Mouse (Mus musculus): ENCODE data around the gene Tubb5. TPM values are rescaled to one million over a fixed set of nuclear protein-coding genes. Genes with fewer than 3 reads are reported as not detected.
A peak's percentile ranks its signal among the peaks of the same experiment; 100 is the strongest.

The Tubb5 gene
- polyA plus RNA-seq, 1 experiment from 2014 or later, result 1,832 TPM

- H3K4me1 ChIP-seq (replicated peaks), result peaks cover 51% of the 10 kb centered on the region
- ATAC-seq, result no peak
- no peaks in the 10 kb centered on the region for H3K27me3 ChIP-seq
- WGBS, result 76% methylated on average over 26 of the region's 26 CpGs
- peak overlapping the region; percentile 99 for H3K9ac ChIP-seq (replicated peaks)
- H3K4me2 ChIP-seq (replicated peaks), result peak overlapping the region; percentile 86
- no peaks in the 10 kb centered on the region for H3K9me3 ChIP-seq
- peak overlapping the region; percentile 94 for H3K4me3 ChIP-seq (replicated peaks)
- peaks cover 48% of the 10 kb centered on the region for H3K36me3 ChIP-seq
- peak overlapping the region; percentile 41; the same call in 1 of the 2 replicates for H3K27ac ChIP-seq
These were observed 2.5 kb downstream of the Tubb5 start for GRCm38 (mm10) chr17:35835424-35836140.

- H3K36me3 ChIP-seq, result peaks cover 51% of the 10 kb centered on the region
- no peaks in the 10 kb centered on the region for H3K9me3 ChIP-seq
- peak overlapping the region; percentile 86 for H3K4me2 ChIP-seq (replicated peaks)
- ATAC-seq, result no peak
- no peaks in the 10 kb centered on the region for H3K27me3 ChIP-seq
- peak overlapping the region; percentile 94 for H3K4me3 ChIP-seq (replicated peaks)
- peak overlapping the region; percentile 25; the same call in 1 of the 2 replicates for H3K27ac ChIP-seq
- WGBS, result 79% methylated on average over 26 of the region's 26 CpGs
- peaks cover 50% of the 10 kb centered on the region for H3K4me1 ChIP-seq (replicated peaks)
- peak overlapping the region; percentile 99 for H3K9ac ChIP-seq (replicated peaks)
These were observed 3.2 kb downstream of the Tubb5 start for GRCm38 (mm10) chr17:35834696-35835422.

GRCm38 (mm10) chr17:35833894-35834293 is 4.2 kb downstream of the Tubb5 start:
- 64% methylated on average over 5 of the region's 5 CpGs for WGBS
- Histone ChIP-seq H3K4me2 (replicated peaks) (peak overlapping the region; percentile 86), H3K27me3 (no peaks in the 10 kb centered on the region), H3K4me1 (replicated peaks) (peaks cover 47% of the 10 kb centered on the region), H3K4me3 (replicated peaks) (peak overlapping the region; percentile 22), H3K36me3 (peaks cover 51% of the 10 kb centered on the region), H3K27ac (0 out of 2 replicates have a peak overlapping the region, but pooled peaks have one; percentile 32), H3K9ac (replicated peaks) (peak overlapping the region; percentile 55), H3K9me3 (no peaks in the 10 kb centered on the region)
- no peak for ATAC-seq

DNA sequence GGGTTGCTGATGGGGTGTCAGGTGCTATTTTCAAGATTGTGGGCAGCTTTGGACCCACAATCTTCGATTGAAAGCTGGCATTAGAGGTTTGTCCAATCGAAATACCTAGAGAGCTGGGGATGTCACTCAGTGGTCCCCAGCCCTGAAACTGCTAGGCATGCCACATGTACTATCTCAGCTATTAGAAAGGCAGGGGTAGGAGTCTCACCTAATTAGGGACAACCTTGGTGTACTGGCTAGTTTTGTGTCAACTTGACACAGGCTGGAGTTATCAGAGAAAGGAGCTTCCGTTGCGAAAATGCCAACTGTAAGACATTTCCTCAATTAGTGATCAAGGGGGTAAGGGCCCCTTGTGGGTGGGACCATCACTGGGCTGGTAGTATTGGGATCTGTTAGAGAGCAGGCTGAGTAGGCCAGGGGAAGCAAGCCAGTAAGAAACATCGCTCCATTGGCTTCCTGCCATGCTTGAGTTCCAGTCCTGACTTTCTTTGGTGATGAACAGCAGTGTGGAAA is 4.8 kb downstream of the Tubb5 start:
- H3K4me3 ChIP-seq (replicated peaks), result 0 out of 2 replicates have a peak overlapping the region, but pooled peaks have one; percentile 3
- no peak overlapping the region for H3K4me2 ChIP-seq (replicated peaks)
- no peaks in the 10 kb centered on the region for H3K9me3 ChIP-seq
- no peak for ATAC-seq
- no peak overlapping the region for H3K9ac ChIP-seq (replicated peaks)
- 0 out of 2 replicates have a peak overlapping the region, but pooled peaks have one; percentile 16 for H3K27ac ChIP-seq
- H3K4me1 ChIP-seq (replicated peaks), result peaks cover 42% of the 10 kb centered on the region
- WGBS, result 32% methylated on average over 5 of the region's 5 CpGs
- peaks cover 51% of the 10 kb centered on the region for H3K36me3 ChIP-seq
- no peaks in the 10 kb centered on the region for H3K27me3 ChIP-seq

- no peaks in the 10 kb centered on the region for H3K27me3 ChIP-seq
These were observed 5.5 kb downstream of the Tubb5 start for GRCm38 (mm10) chr17:35832400-35833238.

DNA sequence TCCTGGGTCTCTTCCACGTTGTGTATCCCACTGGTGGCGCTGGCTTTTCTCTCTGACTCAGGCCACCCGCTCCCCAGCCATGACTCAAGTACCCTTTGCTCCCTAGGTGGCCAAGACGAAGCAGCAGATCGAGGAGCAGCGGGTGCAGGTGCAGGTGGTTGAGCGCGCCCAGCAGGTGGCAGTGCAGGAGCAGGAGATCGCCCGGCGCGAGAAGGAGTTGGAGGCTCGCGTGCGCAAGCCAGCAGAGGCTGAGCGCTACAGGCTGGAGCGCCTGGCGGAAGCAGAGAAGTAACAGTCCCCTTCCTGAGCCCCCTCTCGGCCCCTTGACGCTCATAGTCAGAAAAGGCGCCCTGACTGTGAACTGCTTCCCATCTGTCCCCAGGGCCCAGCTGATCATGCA is 8.4 kb downstream of the Tubb5 start:
- Histone ChIP-seq H3K9ac (replicated peaks) (no peak overlapping the region), H3K27ac (no peak overlapping the region), H3K9me3 (no peaks in the 10 kb centered on the region), H3K4me1 (replicated peaks) (peaks cover 27% of the 10 kb centered on the region), H3K4me3 (replicated peaks) (peak overlapping the region; percentile 2; the same call in 1 of the 2 replicates), H3K4me2 (replicated peaks) (peak overlapping the region; percentile 15; the same call in 1 of the 2 replicates), H3K36me3 (peaks cover 59% of the 10 kb centered on the region), H3K27me3 (no peaks in the 10 kb centered on the region)
- ATAC-seq, result peak; percentile 75
- WGBS, result 1% methylated on average over 21 of the region's 21 CpGs

More at GRCm38 (mm10) chr17:35832400-35833238, 5.5 kb downstream of the Tubb5 start:
- H3K36me3 ChIP-seq, result peaks cover 58% of the 10 kb centered on the region
- no peaks in the 10 kb centered on the region for H3K9me3 ChIP-seq
- WGBS, result 69% methylated on average over 8 of the region's 8 CpGs
- H3K4me1 ChIP-seq (replicated peaks), result peaks cover 42% of the 10 kb centered on the region
- H3K27ac ChIP-seq, result peak overlapping the region; percentile 15; the same call in 1 of the 2 replicates
- no peak overlapping the region for H3K4me2 ChIP-seq (replicated peaks)
- no peak overlapping the region for H3K4me3 ChIP-seq (replicated peaks)
- H3K9ac ChIP-seq (replicated peaks), result no peak overlapping the region
- ATAC-seq, result no peak

GRCm38 (mm10) chr17:35825109-35825850 is 12.8 kb downstream of the Tubb5 start:
- 93% methylated on average over 13 of the region's 13 CpGs for WGBS
- H3K4me1 ChIP-seq (replicated peaks), result peaks cover 42% of the 10 kb centered on the region
- no peak overlapping the region for H3K4me2 ChIP-seq (replicated peaks)
- H3K9ac ChIP-seq (replicated peaks), result no peak overlapping the region
- no peak overlapping the region for H3K4me3 ChIP-seq (replicated peaks)
- no peak for ATAC-seq
- H3K27me3 ChIP-seq, result peaks cover 12% of the 10 kb centered on the region
- H3K36me3 ChIP-seq, result peaks cover 28% of the 10 kb centered on the region
- H3K27ac ChIP-seq, result no peak overlapping the region
- no peaks in the 10 kb centered on the region for H3K9me3 ChIP-seq

DNA sequence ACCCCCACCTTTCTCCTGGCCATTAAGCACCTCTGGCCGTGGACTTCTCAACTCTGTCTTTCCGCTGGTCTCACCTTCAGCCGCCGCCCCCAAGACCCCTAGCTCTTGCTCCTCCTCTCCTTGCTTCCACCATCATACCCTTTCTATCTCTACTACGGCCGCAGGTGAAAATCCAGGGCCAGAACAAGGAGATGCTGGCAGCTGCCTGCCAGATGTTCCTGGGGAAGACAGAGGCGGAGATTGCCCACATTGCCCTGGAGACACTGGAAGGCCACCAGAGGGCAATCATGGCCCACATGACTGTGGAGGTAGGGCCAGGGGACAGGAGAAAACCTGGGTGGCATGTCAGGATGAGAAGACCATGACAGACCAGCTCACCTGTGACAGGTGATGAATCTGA is 13.7 kb downstream of the Tubb5 start:
- H3K9me3 ChIP-seq, result no peaks in the 10 kb centered on the region
- no peak overlapping the region for H3K27ac ChIP-seq
- H3K4me2 ChIP-seq (replicated peaks), result peak overlapping the region; percentile 87
- peaks cover 28% of the 10 kb centered on the region for H3K36me3 ChIP-seq
- peaks cover 34% of the 10 kb centered on the region for H3K4me1 ChIP-seq (replicated peaks)
- H3K9ac ChIP-seq (replicated peaks), result 0 out of 2 replicates have a peak overlapping the region, but pooled peaks have one; percentile 80
- 71% methylated on average over 7 of the region's 7 CpGs for WGBS
- H3K4me3 ChIP-seq (replicated peaks), result peak overlapping the region; percentile 66
- peaks cover 21% of the 10 kb centered on the region for H3K27me3 ChIP-seq
- no peak for ATAC-seq

DNA sequence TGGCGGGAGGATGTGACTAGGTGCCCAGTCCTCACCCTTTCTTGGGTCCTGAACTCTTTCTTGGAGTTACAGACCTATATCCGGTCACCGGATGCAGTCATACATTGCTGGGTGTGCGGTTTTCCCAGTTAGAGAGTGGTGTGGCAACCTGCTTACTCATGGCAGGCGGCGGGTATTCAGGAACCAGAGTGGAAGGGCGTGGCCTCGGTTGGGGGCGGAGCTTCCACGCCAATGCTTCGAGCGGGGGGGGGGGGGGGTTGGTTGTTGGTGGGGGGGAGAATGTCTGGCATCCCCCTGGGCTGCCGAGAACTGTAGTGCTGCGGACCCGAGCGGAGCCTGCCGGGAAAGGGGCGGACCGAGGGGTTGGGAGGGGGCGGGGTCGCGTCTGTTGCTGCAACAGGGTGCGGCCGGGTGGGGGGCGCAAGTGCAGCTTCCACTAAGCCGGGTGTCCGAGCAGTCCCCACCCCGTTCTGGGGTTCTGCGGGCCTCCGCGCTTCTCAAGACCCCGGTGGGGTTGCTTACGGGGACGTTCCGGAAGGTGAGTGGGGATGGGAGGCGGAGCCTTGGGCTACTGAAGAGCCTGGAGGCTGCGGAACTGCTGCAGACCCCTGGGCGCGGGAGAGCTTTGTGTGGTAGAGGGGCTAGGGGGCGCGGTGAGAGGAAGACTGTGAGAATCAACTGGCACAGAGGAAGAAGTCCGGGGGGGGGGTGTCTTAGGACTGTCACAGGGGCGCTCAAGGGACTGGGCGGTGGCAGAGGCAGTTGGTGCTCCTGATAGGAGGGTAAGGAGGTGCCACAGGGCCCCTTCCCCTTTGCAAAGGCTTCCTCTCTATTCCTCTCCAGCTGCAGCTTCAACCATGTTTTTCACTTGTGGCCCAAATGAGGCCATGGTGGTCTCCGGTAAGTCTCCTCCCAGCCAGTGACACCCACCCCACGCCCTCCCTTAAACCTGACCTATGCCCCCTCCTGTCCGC is 14.9 kb downstream of the Tubb5 start, which contains the start of gene Flot1:
TSS of gene Flot1 (plus strand) at position 267 of the 974 bp plus-strand sequence.
- Histone ChIP-seq H3K9ac (replicated peaks) (peak within 1 kb of the TSS; percentile 80), H3K4me2 (replicated peaks) (peak within 1 kb of the TSS; percentile 87), H3K36me3 (peaks cover 28% of the 10 kb centered on the region), H3K9me3 (no peaks in the 10 kb centered on the region), H3K27ac (peak within 1 kb of the TSS; percentile 89), H3K27me3 (peaks cover 26% of the 10 kb centered on the region), H3K4me1 (replicated peaks) (peaks cover 33% of the 10 kb centered on the region), H3K4me3 (replicated peaks) (peak within 1 kb of the TSS; percentile 66)
- WGBS, result under 1% methylated on average over 45 of the region's 47 CpGs
- ATAC-seq, result peak; percentile 90

DNA sequence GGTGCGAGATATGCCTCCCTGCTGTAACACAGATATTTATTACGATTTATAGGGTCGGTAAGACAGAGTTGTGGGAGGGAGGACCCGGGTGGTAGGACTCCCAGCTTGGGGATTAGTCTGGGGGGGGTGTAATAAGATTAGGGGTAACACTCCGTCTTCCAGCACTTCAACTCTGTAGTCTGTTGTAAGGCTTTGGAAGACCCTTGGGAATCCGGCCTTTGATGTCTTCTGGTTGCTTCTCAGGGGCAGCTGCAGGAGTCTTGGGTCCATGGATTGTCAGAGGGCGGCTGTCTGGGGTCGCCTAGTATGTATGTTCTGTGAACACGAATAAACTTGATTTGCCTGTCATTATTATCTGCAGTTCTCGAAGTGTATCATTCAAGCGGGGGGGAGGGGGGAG is 15.5 kb downstream of the Tubb5 start:
- Histone ChIP-seq H3K4me2 (replicated peaks) (peak overlapping the region; percentile 87), H3K27me3 (peaks cover 26% of the 10 kb centered on the region), H3K4me1 (replicated peaks) (peaks cover 33% of the 10 kb centered on the region), H3K36me3 (peaks cover 21% of the 10 kb centered on the region), H3K9me3 (no peaks in the 10 kb centered on the region), H3K4me3 (replicated peaks) (peak overlapping the region; percentile 66), H3K27ac (peak overlapping the region; percentile 89), H3K9ac (replicated peaks) (peak overlapping the region; percentile 80)
- under 1% methylated on average over 11 of the region's 11 CpGs for WGBS
- ATAC-seq, result no peak; the same call in 1 of the 2 replicates

Data from midbrain, embryonic 13.5 days (tissue).